Mouse (Mus musculus) heart, postnatal 4 days (tissue): ENCODE measurements at regions not wholly inside any gene's neighbourhood (a gene's known extent, or its start where the extent isn't known, plus 50 kb on each side); places are given as distances from the start of the nearest gene placed in this dataset.
A peak's percentile ranks its signal among the peaks of the same experiment; 100 is the strongest.

Source experiments
- DNase-seq: peaks from one replicate; pipeline ENCODE4 v3.0.0; 2021

DNA sequence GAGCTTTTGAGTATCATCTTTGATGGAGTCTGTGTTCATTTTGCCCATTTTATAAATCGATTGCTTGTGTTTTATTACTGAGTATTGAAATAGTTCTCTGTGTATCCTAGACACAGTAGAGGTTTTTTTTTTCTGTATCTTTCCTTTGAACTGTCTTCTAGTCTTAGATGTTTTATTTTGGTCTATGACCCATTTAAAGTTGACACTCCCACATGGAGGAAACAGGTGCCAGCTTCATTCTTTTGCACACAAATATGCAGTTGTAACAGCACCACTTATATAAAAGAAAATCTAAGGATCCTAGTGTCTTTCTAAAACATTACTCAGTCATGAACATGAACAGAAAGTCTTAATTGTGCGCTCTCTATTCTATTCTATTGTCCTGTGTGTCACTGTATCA lies 230.2 kb upstream of the Nsun2 start:
- DNase-seq: no peak

DNA sequence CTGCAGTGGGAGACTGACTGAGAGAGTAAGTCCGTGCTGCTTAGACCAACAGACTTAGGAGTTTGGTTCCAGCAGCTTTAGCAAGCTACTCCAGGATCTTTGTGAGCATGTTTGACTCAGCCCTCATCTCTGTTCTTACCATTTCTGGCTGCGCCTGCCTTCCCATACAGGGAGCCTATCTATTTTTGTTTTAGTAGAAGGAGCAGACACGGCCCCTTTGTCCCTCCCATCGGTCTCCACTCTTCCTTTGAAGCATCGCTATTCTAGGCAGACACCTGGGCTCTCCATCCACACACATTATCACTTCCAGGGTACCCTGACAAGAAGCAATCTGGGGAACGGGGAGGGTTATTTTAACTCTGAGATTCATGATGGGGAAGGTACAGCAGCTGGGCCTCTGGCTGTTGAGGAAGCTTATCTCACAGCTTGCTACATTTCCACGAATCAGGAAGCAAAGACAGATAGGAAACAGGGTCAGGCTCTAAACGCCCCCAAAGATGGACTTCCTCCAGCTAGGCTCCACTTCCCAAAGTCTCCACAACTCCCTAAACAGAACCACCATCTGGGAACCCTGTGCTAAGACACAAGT lies 203.0 kb upstream of the Nsun2 start:
- no peak for DNase-seq

- no peak for DNase-seq
Observed at GRCm38 (mm10) chr13:69331537-69332435, 201.8 kb upstream of the Nsun2 start.

GRCm38 (mm10) chr13:69343806-69344205 lies 189.7 kb upstream of the Nsun2 start:
- DNase-seq: no peak

- DNase-seq: no peak
Observed at GRCm38 (mm10) chr13:69357435-69357834, 176.1 kb upstream of the Nsun2 start.

DNA sequence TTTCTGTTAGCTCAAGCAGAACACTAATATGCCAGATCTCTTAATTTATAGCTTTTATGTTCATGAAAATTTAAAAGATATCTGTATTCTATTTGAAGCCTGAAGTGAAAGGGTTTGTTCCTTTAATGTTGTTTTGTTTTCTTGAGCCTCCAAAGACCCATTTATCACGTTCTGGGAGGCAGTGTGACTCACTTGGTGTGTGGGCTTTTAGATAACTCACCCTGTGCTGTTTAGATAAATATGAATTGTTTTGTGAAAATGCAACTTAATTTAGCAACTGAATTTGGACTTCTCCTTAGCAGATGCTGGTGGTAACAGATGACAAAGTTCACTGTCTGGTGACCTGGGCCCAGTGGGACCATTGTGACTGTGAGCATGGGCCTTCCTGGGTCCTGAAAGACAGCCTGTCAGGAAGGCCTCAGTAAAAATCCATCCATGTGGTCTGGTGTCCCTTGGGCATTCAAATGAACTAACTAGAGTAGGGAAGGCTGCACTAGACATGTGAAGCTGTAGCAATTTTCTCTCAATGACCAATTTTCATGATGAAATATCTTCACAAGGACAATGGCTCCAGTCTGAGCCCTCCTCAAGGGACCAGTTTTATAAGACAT lies 167.6 kb upstream of the Nsun2 start:
- DNase-seq: no peak

DNA sequence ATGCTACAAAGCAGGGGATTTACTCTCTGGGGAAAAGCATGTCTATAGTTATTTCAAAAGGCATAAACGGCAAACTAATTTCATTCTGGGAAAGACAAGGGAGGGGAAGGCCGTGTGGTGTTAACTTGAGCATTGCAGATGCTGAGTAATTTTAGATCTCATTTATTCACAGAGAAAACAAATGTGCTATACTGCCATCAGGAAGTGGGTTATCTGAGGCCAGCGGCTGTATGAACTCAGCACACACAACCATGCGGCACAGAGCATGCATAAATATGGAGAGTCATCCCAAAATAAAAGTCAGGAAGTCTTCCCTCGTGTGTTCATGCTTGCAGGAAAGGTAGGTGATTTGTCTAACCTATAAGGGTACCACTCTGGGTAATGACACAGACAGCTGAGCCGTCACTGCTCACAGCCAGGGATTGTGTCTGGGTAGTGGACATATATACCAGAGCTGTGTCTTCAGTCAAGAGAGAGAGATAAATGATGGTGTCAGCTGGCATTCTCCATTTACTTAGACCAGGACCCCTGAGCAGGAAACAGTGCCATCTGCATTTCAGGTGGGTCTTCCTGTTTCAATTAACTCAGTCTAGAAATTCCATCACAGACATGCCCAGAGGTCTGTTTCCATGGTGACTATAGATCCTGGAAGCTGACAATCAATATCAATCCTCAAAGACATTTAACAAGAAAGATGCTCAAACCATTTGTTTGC lies 160.3 kb upstream of the Nsun2 start:
- no peak for DNase-seq

- DNase-seq: no peak
Observed at GRCm38 (mm10) chr13:69373816-69374142, 159.8 kb upstream of the Nsun2 start.

DNA sequence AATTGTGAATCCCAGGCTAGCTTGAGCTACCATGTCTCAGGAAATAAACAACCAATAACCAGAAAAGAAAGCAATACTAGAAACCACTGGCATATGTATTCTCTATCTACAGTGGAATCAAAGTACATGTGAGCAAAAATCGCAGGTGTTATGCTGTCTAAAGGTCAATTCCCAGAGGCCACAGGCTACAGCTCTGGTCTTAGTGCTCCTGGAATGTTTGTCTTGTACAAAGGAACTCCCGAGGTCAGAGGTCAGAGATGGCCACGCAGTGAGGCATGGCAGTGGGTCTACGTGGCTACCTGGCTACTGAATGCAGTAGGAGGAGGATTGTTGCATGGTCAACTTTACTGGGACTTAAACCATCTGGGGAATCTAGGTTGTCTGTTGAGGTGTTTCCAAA lies 153.1 kb upstream of the Nsun2 start:
- no peak for DNase-seq

DNA sequence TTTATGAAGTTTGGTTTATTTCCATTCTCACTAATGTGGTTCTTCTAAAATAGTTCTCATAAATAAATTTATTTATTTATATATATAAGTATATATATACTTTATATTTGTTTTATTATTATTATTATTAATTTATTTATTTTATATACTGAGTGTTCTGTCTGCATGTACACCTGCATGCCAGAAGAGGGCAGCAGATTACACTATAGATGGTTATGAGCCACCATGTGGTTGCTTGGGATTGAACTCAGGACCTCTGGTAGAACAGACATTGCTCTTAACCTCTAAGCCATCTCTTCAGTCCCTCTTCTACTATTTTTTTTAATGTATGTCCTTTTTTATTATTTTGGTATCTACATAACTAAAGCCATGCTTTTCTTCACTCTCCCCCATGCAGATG lies 148.8 kb upstream of the Nsun2 start:
- no peak for DNase-seq

DNA sequence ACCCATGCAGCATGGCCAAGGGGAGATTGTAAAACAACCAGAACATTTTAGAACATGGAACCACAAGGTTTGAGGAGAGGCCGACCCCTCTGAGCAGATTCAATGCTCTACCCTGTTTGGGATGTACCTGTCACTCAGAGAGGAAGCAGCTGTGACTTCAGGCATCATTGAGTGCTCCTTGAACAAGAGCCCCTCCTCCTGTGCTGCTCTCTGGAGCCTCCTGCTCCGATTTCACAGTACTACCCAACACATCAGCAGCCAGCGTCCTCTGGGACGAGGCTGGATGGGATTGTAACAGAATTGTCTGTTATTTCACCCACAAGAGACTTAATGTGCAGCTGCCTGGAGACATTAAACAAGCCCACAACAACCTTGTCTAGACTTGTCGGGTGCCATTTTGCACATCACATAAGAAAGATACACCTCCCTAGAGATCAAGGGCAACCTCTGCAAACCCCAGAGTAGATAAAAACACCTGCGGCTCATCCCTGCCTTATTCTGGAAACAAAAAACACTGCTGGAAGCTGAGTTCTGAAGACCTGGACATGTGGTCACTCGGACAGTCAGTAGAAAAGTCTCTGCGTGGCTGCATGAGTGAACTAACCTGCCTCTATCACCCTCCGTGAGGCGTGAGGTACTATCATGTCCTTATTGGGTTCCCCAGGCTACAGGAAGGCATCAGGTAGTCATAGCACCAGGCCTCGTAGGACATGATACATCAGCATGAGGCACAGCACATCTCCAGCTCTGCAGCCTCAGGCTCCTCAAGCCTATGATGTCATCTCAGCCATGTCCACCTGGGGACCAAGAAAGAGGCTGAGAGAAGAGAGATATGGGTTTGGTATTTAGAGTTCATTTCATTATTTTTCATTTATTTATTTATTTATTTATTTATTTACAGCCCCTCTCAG lies 140.4 kb upstream of the Nsun2 start:
- DNase-seq: no peak

- no peak for DNase-seq
Observed at GRCm38 (mm10) chr13:69394544-69394943, 139.0 kb upstream of the Nsun2 start.

DNA sequence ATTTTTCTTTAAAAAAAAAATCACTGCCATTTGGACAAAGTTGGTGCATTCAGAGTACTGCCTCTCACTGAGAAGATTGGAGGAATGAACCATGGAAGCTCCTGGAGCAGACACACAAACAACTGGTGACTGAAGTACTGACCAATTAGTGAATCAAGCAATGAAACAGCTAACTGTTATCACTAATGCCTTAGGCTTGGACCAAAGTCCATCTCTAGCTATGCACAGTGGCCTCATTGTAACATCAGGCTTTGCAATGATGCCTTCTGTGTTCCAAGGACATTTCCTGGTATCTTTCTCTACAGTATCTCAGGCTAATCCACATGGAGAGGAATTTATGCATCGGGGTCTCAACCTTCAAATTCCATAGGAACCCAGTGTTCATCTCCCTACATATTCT lies 123.2 kb upstream of the Nsun2 start:
- DNase-seq: no peak

DNA sequence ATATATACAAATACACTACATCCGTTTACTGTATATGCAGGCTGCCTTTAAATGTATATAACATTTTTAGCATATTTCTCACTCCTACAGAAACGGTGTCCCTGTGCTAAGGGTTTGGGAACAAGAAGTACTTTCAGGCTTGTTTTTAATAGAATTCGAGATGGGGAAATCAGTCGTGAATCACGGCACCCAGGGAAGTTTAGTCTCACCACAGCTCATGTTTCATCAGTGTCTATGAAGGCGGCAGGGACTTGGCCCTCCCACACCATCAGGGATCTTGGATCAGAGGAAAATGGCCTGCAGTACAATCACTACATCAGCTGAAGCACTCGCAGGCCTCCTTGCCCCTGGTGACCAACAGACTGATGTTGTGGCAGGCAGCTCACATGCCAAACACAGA lies 118.7 kb upstream of the Nsun2 start:
- DNase-seq: no peak

GRCm38 (mm10) chr13:69416726-69417125 lies 116.8 kb upstream of the Nsun2 start:
- no peak for DNase-seq

GRCm38 (mm10) chr13:69417855-69418478 lies 115.6 kb upstream of the Nsun2 start:
- no peak for DNase-seq

DNA sequence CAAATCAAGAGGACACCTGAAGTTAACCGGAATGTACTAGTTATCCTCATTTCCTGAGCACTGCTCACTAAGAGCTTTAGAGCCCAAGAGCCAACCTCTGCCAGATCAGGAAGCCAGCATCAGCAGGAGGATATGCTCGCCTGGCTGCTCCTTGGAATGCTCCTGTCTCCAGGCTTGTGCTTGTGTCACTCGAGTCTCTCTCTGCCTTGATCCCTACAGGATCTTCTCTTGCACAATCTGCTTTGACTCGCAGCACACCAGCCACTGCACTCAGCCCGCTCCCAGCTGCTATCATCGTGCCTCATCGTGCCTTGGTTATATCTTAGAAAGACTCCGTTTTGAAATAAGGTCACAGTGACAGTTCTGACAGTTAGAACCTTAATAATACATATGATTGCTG lies 113.4 kb upstream of the Nsun2 start:
- DNase-seq: no peak

GRCm38 (mm10) chr13:69421966-69422365 lies 111.6 kb upstream of the Nsun2 start:
- DNase-seq: no peak

- peak; percentile 39 for DNase-seq
Observed at GRCm38 (mm10) chr13:69426117-69426516, 107.4 kb upstream of the Nsun2 start.

GRCm38 (mm10) chr13:69429596-69429995 lies 104.0 kb upstream of the Nsun2 start:
- no peak for DNase-seq

DNA sequence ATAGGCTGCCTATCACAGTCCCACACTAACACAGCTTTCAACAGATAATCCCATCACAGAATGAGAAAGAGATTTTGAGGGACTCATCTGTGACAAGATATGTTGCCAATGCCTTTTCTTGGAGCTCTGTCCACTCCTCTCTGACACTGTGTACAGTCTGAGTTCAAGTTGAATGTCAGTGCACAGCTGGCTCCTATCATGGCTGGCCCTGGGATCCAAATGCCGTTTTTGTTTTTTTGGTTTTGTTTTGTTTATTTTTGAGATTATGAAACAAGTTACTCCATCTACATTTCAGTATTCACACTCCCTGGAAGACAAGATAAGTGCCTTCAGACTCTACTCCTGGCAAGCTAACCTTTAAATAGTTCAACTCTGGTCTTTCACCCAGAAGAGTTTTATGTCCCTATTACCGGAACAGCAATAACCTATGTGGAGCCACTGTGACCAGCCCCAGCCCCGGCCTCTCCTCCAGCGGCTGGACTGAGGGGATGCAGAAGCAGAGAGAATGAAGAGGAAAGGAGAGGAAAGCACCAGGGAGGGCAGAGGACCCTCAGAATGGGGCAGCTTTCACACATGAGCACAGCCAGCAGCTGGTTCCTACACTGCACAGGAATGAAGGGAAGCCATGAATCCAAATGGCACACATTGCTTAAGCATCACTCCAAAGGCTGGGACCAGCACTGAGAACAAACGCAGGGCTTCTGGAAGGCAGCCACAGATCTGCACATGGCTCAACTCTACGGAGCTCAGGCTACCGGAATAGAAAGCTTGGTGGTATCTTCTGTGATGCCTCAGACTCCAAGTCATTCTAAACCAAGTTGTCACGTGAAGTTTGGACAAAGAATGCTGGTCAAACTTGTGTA lies 99.9 kb upstream of the Nsun2 start:
- peak; percentile 19 for DNase-seq
